Mouse (Mus musculus): ENCODE measurements around the gene Fcho1.
"Not testable (repeated sequence)": the region's sequence is repeated elsewhere in the genome, so short reads cannot be mapped to it uniquely, and the experiment has no call there.

Gene Fcho1

DNA sequence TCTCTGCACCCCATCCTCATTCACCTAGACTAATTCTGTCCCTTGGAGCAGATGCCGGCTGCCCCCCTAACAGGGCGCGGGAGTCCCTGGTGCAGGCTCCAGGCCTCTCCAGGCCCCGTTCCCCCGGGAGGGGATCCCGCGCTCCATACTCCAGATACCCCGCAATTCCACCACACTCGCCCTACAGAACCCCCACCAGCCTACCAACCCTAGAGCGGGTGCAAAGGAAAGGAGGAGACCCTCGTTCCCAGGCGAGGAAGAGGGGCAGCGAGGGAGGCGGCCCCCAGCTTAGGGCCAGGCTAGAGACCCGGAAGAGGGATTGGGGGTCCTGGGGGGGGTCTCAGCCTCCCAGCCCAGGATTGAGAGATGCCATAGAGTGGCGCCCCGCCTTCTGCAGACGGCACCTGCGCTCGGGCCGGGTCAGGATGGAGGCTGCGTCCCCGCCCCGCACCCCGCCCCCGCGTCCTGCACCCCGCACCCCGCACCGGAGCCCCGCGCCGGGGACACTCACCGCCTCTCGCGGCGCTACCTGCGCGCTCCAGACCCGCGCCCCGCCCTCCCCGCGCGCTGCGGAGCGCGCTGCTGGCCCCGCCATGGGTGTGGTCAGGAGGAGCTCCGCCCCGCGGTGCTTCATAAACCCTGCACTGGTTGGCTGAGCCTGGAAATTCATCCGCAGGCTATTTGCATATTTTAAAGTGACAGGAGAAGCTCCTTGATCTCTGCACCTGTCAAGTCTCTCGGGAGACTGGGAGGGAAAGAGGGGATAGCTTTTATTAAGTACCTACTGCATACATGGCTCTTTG is at the start of gene Fcho1:
Gene Fcho1, minus strand, starts transcription at position 595 of the 803 bp plus-strand sequence.
- no peak for DNase-seq (ENCODE audit: low spot score)

DNA sequence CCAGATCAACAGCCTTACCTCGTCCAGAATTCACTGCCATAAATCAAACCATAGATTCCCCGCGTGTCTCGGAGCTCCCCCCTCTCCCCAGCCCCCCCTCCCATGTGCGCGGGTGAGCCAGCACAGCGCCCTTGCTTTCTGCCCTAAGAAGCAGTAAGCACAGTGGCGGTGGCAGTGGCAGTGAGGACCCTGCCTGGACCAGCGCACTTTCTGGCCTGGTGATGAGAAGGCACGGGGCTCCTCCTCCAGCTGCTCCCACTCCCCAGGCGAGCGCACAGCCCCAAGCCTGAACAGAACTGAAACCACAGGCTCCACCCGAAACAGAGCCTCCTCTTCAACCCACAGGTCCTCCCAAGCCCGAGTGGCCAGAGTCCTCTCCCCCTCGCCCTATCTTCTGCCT is 45.8 kb upstream of the Fcho1 start:
- no peak for DNase-seq (ENCODE audit: low spot score)

DNA sequence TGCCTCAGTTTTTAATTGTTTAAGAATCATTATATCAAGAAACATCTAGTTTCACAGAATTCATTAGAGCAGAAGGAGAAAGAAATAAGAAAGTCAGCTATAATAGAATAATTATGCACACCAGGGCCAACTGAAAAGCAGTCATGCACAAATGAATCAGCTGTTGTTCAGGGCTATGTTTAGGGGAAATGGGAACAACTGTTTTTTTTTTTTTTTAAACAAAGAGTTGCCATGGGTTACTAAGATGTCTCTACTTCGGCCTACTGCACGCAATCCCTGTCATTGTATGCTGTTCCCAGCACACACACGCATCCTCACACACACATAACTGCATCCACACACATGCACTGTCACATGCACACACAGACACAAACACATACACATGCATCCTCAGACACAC is 33.3 kb upstream of the Fcho1 start:
- DNase-seq (ENCODE audit: low spot score): no peak

DNA sequence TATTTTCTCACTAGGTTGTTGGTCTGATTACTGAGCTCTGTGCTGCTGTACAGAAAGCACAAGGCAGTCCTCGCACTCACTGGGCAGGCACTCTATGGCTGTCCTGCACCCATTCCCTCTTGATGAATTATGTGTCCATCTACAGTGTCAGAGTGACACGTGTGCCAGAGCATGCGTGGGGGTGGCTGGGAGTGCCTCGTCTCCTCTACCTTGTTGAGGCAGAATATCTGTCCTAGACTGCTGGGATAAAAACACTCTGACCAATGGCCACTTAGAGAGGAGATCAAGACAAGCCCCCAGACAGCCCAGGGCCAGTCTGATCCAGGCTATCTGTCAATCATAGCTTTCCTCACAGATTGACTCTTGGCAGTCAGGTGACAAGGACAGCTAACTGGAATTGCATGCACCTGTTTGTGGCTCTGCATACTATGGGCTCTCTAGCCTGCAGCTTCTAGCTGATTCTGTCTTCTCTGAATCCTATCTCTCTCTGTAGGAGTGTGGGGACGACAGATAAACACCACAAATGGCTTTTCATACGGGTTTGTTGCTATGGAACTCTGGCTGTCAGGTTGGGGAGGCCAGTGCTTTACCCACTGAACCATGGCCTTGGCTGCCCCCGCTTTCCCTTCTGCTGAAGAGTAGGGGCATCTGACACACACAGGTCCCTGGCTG is 27.5 kb upstream of the Fcho1 start:
- not testable (repeated sequence) for DNase-seq (ENCODE audit: low spot score)

DNA sequence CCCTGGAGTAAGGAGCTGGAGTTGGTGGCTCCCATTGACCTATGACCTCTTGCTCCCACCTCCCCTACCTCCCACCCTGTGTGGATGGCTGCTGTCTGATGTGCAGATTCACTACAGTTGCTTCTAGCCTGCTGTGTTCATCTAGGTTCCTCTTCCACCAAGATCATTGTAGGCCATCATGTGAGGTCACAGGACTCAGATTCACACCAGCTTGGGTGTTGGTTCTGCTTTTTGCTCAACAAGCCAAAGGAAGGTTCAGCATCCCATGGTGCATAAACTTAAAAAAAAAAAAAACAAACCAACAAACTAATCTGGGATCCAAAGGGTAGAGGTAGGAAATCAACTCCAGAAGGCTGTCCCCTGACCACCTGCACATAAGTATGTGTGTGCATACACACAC is 26.7 kb upstream of the Fcho1 start:
- DNase-seq (ENCODE audit: low spot score): not testable (repeated sequence)

DNA sequence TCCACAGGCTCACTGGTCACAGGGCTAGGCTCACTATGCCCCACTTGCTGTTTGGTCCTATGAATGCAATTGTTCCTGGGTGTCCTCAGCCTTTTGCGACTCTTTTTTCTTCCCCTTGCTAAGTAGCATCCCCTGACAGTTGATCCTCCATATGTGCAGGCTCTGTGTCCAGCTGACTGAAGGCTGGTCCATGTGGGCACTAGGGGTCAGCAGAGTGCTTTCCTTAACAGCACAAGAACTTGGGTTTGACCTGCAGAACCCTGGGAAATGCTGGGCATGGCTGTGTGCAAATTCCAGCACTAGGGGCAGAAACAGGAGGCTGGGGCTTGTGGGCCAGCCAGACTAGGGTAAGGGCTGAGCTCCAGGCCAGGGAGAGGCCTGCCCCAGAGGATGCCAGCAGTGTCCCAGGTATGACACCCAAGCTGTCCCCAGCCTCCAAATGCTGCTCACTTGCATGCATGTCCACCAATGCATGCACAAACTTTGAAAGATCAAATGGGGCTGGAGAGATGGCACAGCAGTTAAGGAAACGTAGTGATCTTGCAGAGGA is 25.9 kb upstream of the Fcho1 start:
- not testable (repeated sequence) for DNase-seq (ENCODE audit: low spot score)

DNA sequence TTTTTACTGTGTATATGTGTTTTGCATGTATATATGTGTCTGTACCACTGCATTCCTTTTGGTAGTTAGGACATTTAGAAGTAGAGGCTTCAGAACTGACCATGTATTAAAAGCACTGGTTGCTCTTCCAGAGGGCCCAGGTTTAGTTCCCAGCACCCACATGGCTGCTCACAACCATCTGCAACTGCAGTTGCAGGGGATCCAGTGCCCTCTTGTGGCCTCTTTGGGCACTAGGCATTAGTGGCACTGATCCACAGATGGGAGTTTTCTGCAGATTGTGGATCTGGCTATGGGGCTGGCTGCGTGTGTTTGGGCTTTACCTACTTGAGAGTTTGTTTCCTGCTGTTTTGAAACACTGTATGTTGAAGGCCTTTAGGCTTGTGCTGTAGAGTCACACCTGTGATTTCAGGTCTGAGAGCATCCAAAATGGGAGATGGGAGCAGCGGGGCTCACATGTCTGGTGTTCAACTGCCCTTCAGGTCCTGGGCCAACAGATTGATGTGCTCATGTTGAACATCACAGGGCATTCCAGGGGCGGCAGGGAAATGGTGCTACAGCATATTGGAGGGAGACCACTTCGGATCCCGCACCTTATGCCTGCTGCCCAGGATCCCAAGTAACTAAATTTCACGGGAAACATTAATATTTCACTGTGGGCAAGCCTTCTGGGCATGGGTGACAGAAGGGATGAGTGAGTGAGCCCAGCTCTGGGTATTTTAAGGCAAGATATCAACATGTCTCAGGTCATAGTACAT is 24.0 kb upstream of the Fcho1 start:
- not testable (repeated sequence) for DNase-seq (ENCODE audit: low spot score)

DNA sequence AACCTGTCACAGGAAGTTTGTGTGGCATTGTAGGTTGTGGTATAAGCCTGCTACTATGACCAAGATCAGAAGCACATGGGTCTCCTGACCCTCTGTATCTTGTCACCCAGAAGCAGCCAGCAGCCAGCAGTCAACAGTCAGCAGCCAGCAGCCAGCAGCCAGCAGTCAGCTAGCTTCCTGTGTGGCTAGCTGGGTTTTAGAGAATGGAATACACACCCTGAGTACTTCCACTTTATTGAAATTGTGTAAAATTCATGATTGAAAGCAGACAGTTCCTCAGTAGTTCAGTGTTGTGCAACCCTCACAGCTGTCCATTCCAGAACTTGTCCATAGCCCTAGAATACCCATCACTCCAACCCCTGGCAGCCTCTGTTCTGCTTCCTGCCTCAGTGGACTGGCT is 21.6 kb upstream of the Fcho1 start:
- DNase-seq (ENCODE audit: low spot score): not testable (repeated sequence)

DNA sequence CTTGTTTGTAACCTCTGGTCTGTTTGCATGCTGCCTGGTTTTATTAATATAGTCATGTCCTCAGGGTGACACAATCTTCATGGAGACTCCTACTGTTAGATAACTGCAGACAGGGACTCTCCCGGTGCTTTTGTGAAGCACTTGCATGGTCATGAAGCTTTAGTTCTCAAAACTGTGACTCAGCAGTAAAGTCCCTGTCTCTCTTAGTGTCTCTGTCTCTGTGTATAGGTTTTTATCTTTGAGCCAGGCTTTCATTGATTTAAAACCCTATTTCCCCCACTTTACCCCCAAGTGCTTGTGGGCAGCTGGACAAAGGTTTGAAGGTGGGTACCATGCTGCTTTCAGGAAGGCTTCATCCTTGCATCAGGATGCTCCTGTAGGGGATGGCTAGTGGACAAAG is 19.8 kb upstream of the Fcho1 start:
- no peak for DNase-seq (ENCODE audit: low spot score)

DNA sequence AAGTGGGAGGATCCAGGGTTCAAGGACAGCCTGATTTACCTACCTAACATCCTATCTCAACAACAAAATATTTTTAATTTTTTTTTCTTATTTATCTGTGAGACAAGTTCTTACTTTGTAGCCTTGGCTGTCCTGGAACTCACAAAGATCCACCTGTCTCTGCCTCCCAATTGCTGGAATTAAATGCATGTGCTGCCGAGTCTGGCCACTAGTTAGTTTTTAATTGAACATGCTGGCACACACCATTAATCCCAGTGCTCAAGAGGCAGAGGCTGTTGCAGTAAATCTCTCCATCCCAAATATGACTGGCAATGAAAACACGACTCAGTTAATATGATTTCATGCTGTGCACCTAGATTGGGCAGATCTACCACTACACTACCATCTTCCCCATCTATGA is 17.3 kb upstream of the Fcho1 start:
- DNase-seq (ENCODE audit: low spot score): no peak

DNA sequence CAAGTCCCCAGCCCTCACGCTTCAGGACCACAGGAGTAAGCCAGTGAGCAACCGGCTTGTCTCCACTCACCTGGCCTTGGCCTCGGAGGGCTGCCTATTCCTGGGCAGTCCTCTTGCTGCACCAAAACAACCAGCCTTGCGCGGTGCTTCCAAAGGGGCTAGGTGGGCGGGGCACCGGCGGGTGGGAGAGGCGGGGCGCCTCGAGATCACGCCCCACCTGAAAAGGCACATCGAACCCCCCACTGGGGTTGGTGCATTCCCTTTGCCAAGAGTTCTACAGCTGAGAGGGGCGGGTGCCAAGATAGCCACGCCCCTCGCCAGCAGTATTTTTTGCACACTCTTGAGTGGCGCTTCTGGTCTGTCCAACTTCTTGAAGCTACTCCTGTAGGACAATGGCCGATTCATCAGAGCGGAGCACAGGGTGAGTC is 16.2 kb upstream of the Fcho1 start:
- no peak for DNase-seq (ENCODE audit: low spot score)

DNA sequence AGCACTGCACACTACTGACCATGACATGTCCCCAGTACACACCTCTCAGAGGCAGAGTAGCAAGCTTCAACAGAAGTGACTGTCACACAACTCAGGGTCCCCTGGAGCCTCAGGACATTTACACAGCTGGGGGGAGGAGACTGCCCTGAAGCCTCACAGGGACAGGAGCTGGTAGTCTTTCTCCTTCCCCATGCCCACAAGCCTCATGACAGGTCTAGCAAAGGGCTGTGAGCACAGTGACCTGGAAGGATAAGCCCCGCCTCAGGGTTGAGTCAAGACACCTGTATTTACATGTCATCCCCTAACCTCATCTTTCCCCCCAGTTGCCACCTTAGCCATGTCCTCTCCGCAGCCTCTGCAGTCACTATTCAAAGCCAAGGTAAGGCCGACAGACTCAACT is 15.7 kb upstream of the Fcho1 start:
- DNase-seq (ENCODE audit: low spot score): no peak

DNA sequence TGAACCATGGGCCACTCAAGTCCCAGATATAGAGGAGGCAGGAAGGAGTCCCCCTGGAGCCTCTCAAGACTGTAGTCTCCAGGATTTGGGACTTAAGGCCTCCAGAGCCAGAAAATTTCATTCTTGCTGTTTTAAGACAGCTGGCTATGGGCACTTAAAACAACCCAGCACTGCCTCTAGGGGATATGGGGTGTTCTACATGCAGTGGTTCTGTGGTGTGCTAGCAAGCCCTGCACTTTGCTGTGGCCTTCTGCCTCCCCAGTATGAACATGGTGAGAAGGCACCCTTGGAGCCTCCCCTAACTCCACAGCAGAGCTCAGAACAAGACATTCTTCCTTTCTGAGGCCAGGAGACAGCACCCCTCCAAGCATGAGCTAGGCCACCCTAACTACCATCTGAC is 12.8 kb upstream of the Fcho1 start:
- DNase-seq (ENCODE audit: low spot score): not testable (repeated sequence)

DNA sequence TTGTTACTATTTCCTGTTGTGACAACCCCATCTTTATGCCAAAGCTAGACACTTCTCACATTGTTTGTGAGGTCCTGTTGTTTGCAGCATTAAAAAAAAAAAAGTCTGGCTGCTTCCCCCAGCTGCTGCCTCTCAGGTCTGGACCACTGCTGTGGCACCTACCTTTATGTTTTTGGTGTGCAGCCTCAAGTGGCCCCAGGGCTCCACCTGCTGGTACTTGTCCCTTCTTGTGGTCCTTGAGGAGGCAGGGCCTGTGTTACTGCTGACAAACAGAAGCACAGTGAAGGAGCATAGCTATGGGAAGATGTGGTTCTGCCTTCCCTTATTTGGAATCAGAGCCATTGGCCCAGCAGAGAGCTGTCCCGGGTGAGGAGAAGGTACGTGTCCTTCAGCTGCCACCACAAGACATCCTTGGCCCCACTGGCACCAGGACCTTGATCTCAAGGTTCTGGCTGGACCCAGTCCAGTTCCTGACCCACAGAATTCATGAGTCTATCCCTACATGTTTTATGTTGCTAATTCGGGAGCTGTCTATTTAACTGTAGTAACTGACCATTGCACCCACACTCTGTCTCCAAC is 6.2 kb upstream of the Fcho1 start:
- no peak for DNase-seq (ENCODE audit: low spot score)

DNA sequence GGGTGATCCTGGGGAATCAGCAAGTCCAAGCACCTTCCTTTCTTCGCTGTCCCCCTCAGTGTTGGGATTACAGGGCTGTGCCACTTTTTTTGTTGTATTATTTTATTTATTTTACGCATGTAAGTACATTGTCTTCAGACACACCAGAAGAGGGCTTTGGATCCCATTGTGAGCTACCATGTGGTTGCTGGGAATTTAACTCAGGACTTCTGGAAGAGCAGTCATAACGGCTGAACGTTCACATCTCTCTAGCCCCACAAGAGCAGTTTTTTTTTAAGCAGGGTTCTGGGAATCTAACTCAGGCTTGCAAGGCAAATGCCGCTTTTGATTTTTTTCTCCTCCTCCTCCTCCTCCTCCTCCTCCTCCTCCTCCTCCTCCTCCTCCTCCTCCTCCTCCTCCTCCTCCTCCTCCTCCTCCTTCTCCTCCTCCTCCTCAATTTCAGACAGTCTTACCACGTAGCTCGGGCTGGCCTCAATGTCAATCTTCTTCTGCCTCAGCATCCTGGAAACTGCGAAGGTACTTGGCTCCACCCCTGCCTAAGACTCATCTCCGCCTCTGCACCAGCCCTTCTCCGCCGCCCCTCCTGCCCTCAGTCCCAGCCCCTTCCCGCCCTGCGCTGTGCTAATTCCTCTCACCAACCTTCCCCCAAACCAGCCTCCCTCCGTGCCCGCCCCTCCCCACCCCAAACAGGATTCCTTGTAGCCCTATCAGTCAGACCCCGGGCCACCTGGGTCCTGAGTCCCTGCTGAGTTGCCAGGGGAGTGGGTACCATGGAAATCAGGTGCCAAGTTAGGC is 3.5 kb upstream of the Fcho1 start:
- DNase-seq (ENCODE audit: low spot score): no peak

DNA sequence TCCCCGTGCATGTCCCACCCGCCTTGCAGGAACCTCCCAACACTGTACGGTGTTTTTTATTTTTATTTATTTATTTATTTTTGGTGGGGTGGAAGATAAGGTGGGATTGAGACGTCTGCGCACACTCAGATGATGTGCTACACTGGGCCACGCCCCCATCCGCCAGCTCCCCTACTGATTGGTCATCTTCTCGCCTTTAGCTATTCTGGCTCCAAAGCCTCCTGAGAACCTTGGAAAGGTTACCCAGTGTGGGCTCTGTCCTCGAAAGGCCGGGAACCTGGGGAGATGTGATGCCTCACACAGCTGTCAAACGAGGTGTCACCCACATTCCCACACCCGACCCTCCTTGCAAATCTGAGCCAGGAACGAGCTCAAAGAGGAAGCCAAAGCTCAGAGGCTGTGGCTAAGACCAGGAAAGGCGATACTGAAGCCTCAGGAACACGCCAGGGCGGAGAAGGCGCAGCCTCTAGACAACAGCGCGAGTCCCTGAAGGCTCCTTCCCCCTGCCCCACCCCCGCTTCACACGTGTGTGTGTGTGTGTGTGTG is 2.8 kb upstream of the Fcho1 start:
- DNase-seq (ENCODE audit: low spot score): no peak

DNA sequence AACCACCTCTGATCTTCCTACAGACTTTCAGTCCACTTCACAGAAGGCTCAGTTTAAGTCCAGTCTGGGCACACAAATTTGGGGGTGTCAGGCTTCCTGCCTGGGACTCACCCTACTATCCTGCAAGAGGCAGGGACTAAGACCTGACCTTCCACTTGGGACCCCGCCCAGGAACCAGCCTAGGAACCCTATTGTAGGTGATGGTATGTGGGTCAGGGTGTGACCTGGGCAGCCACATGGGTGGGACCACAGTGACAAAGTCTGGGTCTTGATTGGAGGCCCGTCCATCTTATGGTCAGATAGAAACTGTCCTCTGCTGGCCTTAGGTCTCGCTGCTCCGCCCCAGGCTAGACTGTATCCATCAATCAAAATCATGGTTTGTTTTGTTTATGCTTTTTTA is 1.1 kb downstream of the Fcho1 start:
- DNase-seq (ENCODE audit: low spot score): no peak

DNA sequence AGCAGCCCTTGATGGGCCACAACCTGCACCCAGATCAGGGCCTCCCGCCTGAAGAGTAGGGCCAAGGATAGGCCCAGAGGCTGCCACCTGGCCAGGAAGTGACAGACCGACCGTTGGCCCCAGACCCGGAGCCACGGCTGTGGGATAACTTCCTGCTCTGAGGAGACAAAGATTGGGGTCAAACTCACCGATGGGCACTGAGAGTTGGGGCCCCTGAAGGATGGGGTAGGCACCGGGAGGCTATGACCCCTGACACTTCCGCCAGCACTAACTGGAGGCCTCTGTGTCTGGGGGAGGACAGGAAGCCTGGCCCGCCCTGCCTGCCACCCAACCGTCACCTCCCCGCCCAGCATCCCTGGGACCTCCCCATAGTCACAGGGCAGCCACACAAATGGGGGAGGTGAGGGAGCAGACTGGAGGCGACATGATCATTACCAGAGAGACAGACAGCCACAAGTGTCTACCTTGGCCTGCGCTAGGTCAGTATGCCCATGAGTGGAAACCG is 2.4 kb downstream of the Fcho1 start:
- no peak for DNase-seq (ENCODE audit: low spot score)

DNA sequence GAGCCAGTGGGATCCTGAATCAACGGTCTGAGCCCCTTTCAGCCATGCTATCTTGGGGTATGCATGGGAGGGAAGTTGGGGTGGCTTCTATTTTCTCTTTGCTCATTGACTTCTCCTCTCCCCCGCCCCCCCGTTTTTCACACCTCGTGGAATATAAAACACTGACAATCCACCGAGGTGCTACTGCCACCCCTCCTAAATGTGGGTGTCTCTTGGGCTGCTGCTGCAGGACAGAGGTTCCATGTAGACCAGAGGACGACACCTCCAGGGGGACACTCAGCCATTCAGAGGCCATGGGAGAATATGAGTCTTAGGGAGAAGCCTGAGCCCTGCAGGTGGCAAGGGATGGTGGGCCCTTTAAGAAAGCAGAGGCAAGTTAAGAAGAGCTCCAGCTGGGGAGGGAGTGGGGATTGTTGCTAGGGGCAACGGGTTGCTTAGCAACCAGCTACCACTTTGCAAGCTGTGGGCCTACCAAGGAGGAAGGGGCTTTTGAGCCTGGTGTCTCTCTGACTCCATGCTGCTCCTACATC is 5.5 kb downstream of the Fcho1 start:
- DNase-seq (ENCODE audit: low spot score): no peak

DNA sequence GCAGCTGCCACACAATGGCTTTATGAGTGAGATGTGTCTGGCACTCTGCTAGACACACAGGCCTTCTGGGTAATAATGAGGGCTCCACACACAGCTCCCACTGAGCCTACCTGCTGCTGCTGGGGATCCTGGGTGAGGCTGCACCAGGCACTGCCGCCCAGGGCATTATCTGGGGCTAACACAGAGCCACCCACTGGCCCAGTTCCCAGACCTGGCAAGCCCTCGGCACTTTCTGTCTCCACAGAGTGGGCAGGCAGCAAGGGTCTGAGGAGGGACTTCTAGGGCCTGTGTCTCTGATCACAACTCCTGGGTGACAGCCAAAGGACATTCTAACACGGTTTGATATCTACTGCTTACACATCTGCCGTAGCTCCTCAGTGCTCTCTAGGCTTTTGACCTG is 6.3 kb downstream of the Fcho1 start:
- no peak for DNase-seq (ENCODE audit: low spot score)

DNA sequence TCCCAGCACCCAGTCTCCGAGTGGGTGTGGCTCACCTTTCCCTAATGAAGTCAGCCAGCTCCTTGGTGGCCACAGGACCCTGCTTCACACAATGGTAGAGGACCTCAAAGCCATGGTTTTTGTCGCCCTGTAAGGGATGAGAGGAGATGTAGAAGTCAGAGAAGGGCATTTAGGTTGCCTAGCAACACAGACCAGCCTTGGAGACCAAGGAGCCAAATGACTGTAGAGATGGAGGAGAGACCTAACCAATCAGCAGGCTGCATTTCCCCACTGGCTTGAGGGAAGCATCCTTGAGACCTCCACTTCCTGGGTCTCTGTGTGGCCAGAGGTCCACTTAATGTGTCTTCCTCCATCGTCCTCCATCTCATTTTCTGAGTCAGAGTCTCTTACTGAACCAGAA is 7.3 kb downstream of the Fcho1 start:
- DNase-seq (ENCODE audit: low spot score): no peak
